Mouse (Mus musculus): Measurements from ENCODE around the gene 1700113H08Rik. TPM values are rescaled to one million over a fixed set of nuclear protein-coding genes. Genes with fewer than 3 reads are reported as not detected.

The 1700113H08Rik gene
- polyA plus RNA-seq, 1 experiment from 2014 or later = not detected

GRCm38 (mm10) chr10:87024884-87025283, 33.0 kb upstream of the 1700113H08Rik start:
- no peak overlapping the region for H3K27ac ChIP-seq (ENCODE audit: low read length)
- H3K4me1 ChIP-seq (ENCODE audit: control insufficient read depth, insufficient read depth, low read length) = no peaks in the 10 kb centered on the region
- 2% methylated on average over 10 of the region's 10 CpGs for WGBS
- no peaks in the 10 kb centered on the region for H3K9me3 ChIP-seq (ENCODE audit: control insufficient read depth, low read depth, low read length)
- H3K4me2 ChIP-seq (replicated peaks; ENCODE audit: low read depth, low read length) = no peak overlapping the region
- ATAC-seq (ENCODE audit: insufficient number of reproducible peaks, insufficient read depth, low FRiP score, low read depth) = peak; percentile 72; the same call in 1 of the 2 replicates
- H3K4me3 ChIP-seq (ENCODE audit: low read depth, low read length) = no peak overlapping the region
- H3K36me3 ChIP-seq (ENCODE audit: control insufficient read depth, insufficient read depth, low read length) = no peaks in the 10 kb centered on the region
- H3K27me3 ChIP-seq (ENCODE audit: control insufficient read depth, insufficient read depth, low read length) = no peaks in the 10 kb centered on the region
- H3K9ac ChIP-seq (replicated peaks; ENCODE audit: low read depth, low read length) = no peak overlapping the region

GRCm38 (mm10) chr10:87032768-87033167, 25.1 kb upstream of the 1700113H08Rik start:
- 81% methylated on average over 8 of the region's 8 CpGs for WGBS
- Histone ChIP-seq H3K27me3 (ENCODE audit: control insufficient read depth, insufficient read depth, low read length) (no peaks in the 10 kb centered on the region), H3K9me3 (ENCODE audit: control insufficient read depth, low read depth, low read length) (no peaks in the 10 kb centered on the region), H3K4me3 (ENCODE audit: low read depth, low read length) (no peak overlapping the region), H3K4me1 (ENCODE audit: control insufficient read depth, insufficient read depth, low read length) (no peaks in the 10 kb centered on the region), H3K27ac (ENCODE audit: low read length) (no peak overlapping the region), H3K4me2 (replicated peaks; ENCODE audit: low read depth, low read length) (no peak overlapping the region), H3K9ac (replicated peaks; ENCODE audit: low read depth, low read length) (no peak overlapping the region), H3K36me3 (ENCODE audit: control insufficient read depth, insufficient read depth, low read length) (no peaks in the 10 kb centered on the region)
- ATAC-seq (ENCODE audit: insufficient number of reproducible peaks, insufficient read depth, low FRiP score, low read depth) = no peak

DNA sequence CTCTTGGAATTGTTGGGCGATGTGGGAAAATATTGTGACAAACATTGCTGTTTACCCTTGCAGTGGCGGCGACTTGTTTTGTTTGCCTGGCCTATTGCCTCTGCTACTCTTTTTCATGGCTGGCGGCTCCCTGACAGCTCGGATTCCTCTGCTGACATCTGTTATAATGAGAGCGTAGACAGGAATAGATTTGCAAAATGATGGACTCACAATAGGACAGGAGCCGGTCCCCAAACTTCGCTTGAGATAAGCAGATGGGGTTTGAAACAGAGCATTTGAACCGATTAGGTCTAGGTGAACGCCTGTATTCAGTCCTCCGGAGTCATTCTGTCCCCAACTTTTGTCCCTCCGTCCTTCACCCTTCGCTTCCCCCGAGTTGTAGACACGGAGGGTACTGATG, 22.0 kb upstream of the 1700113H08Rik start:
- no peaks in the 10 kb centered on the region for H3K9me3 ChIP-seq (ENCODE audit: control insufficient read depth, low read depth, low read length)
- no peak overlapping the region for H3K4me2 ChIP-seq (replicated peaks; ENCODE audit: low read depth, low read length)
- no peak overlapping the region for H3K27ac ChIP-seq (ENCODE audit: low read length)
- no peaks in the 10 kb centered on the region for H3K27me3 ChIP-seq (ENCODE audit: control insufficient read depth, insufficient read depth, low read length)
- H3K4me1 ChIP-seq (ENCODE audit: control insufficient read depth, insufficient read depth, low read length) = no peaks in the 10 kb centered on the region
- 76% methylated on average over 15 of the region's 15 CpGs for WGBS
- ATAC-seq (ENCODE audit: insufficient number of reproducible peaks, insufficient read depth, low FRiP score, low read depth) = no peak
- H3K4me3 ChIP-seq (ENCODE audit: low read depth, low read length) = no peak overlapping the region
- H3K9ac ChIP-seq (replicated peaks; ENCODE audit: low read depth, low read length) = no peak overlapping the region
- H3K36me3 ChIP-seq (ENCODE audit: control insufficient read depth, insufficient read depth, low read length) = no peaks in the 10 kb centered on the region

- no peaks in the 10 kb centered on the region for H3K27me3 ChIP-seq (ENCODE audit: control insufficient read depth, insufficient read depth, low read length)
- no peak overlapping the region for H3K4me2 ChIP-seq (replicated peaks; ENCODE audit: low read depth, low read length)
- H3K36me3 ChIP-seq (ENCODE audit: control insufficient read depth, insufficient read depth, low read length) = no peaks in the 10 kb centered on the region
- 61% methylated on average over 14 of the region's 14 CpGs for WGBS
- H3K4me1 ChIP-seq (ENCODE audit: control insufficient read depth, insufficient read depth, low read length) = no peaks in the 10 kb centered on the region
- H3K27ac ChIP-seq (ENCODE audit: low read length) = no peak overlapping the region
- H3K4me3 ChIP-seq (ENCODE audit: low read depth, low read length) = no peak overlapping the region
- no peak for ATAC-seq (ENCODE audit: insufficient number of reproducible peaks, insufficient read depth, low FRiP score, low read depth)
- no peaks in the 10 kb centered on the region for H3K9me3 ChIP-seq (ENCODE audit: control insufficient read depth, low read depth, low read length)
- H3K9ac ChIP-seq (replicated peaks; ENCODE audit: low read depth, low read length) = no peak overlapping the region
Observed at GRCm38 (mm10) chr10:87036271-87036703, 21.6 kb upstream of the 1700113H08Rik start.

- H3K9ac ChIP-seq (replicated peaks; ENCODE audit: low read depth, low read length) = no peak overlapping the region
- H3K36me3 ChIP-seq (ENCODE audit: control insufficient read depth, insufficient read depth, low read length) = no peaks in the 10 kb centered on the region
- ATAC-seq (ENCODE audit: insufficient number of reproducible peaks, insufficient read depth, low FRiP score, low read depth) = no peak
- H3K27ac ChIP-seq (ENCODE audit: low read length) = no peak overlapping the region
- H3K4me1 ChIP-seq (ENCODE audit: control insufficient read depth, insufficient read depth, low read length) = no peaks in the 10 kb centered on the region
- no peaks in the 10 kb centered on the region for H3K9me3 ChIP-seq (ENCODE audit: control insufficient read depth, low read depth, low read length)
- H3K4me3 ChIP-seq (ENCODE audit: low read depth, low read length) = no peak overlapping the region
- H3K27me3 ChIP-seq (ENCODE audit: control insufficient read depth, insufficient read depth, low read length) = no peaks in the 10 kb centered on the region
- no peak overlapping the region for H3K4me2 ChIP-seq (replicated peaks; ENCODE audit: low read depth, low read length)
- WGBS = 39% methylated on average over 5 of the region's 5 CpGs
Observed at GRCm38 (mm10) chr10:87037062-87037461, 20.8 kb upstream of the 1700113H08Rik start.

DNA sequence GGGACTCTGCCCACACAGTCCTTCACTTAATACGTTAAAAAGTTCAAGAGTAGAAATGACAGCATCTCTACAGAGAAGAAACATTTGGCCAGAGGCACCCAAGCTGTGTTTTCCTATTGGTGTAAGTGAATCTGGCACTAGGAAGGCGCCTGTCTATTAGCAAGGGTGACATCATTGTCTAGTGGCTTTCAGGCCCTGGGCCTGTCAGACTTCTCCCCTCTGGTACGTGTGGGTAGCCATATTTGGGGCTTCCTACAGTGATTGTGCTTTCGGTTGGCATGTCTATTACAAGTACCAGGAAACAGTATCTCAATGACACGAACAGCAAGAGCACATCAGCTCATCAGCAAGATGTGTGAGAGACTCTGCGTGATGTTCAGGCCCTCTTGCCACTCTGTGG, 18.5 kb upstream of the 1700113H08Rik start:
- H3K27ac ChIP-seq (ENCODE audit: low read length) = no peak overlapping the region

DNA sequence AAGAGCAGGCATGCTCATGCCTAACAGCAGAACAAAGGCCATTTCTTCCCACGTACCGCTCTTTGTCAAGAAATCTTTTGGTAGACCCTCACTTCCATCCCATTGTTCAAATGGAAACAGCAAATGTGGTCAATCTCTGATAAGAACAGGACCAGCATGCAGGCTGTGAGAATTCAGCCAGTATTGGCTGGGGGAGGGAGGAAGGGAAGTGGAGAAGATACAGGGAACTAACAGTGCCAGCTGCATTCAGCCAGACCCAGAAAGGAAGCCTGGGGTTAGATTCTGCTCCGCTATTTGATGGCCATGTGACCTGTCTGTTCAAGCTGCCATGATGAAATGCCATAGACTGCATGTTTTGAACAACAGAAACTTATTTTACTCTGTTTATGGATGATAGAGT, 18.0 kb upstream of the 1700113H08Rik start:
- Histone ChIP-seq H3K4me3 (ENCODE audit: low read depth, low read length) (no peak overlapping the region), H3K4me2 (replicated peaks; ENCODE audit: low read depth, low read length) (no peak overlapping the region), H3K9me3 (ENCODE audit: control insufficient read depth, low read depth, low read length) (no peaks in the 10 kb centered on the region), H3K9ac (replicated peaks; ENCODE audit: low read depth, low read length) (no peak overlapping the region), H3K36me3 (ENCODE audit: control insufficient read depth, insufficient read depth, low read length) (no peaks in the 10 kb centered on the region), H3K27ac (ENCODE audit: low read length) (no peak overlapping the region), H3K27me3 (ENCODE audit: control insufficient read depth, insufficient read depth, low read length) (no peaks in the 10 kb centered on the region), H3K4me1 (ENCODE audit: control insufficient read depth, insufficient read depth, low read length) (no peaks in the 10 kb centered on the region)
- no peak for ATAC-seq (ENCODE audit: insufficient number of reproducible peaks, insufficient read depth, low FRiP score, low read depth)
- WGBS = 89% methylated on average over 3 of the region's 3 CpGs

More for the DNA sequence above, 18.5 kb upstream of the 1700113H08Rik start:
- 86% methylated on average over 6 of the region's 6 CpGs for WGBS
- H3K9ac ChIP-seq (replicated peaks; ENCODE audit: low read depth, low read length) = no peak overlapping the region
- no peaks in the 10 kb centered on the region for H3K4me1 ChIP-seq (ENCODE audit: control insufficient read depth, insufficient read depth, low read length)
- H3K9me3 ChIP-seq (ENCODE audit: control insufficient read depth, low read depth, low read length) = no peaks in the 10 kb centered on the region
- no peak overlapping the region for H3K4me3 ChIP-seq (ENCODE audit: low read depth, low read length)
- H3K4me2 ChIP-seq (replicated peaks; ENCODE audit: low read depth, low read length) = no peak overlapping the region
- no peak for ATAC-seq (ENCODE audit: insufficient number of reproducible peaks, insufficient read depth, low FRiP score, low read depth)
- no peaks in the 10 kb centered on the region for H3K27me3 ChIP-seq (ENCODE audit: control insufficient read depth, insufficient read depth, low read length)
- no peaks in the 10 kb centered on the region for H3K36me3 ChIP-seq (ENCODE audit: control insufficient read depth, insufficient read depth, low read length)

DNA sequence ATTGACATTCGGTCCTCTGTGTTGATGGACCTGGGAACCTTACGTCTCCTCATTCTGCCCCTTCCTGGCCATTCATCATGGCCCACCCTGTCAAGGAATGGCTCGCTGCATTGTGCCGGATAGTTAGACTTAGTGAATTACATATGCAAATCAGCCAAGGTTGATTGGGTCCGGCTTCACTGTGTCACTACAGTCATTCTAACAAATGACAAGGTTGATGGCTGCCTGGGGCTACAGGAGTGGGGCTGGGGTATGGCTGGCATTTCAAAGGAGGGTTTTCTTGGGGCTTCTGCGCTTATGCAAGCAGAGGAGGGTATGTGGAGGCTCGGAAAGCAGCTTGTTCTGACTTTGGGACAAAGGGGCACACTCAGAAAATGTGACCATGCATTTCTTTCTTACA, 16.6 kb upstream of the 1700113H08Rik start:
- Histone ChIP-seq H3K9ac (replicated peaks; ENCODE audit: low read depth, low read length) (no peak overlapping the region), H3K27ac (ENCODE audit: low read length) (no peak overlapping the region), H3K4me2 (replicated peaks; ENCODE audit: low read depth, low read length) (no peak overlapping the region), H3K36me3 (ENCODE audit: control insufficient read depth, insufficient read depth, low read length) (no peaks in the 10 kb centered on the region), H3K27me3 (ENCODE audit: control insufficient read depth, insufficient read depth, low read length) (no peaks in the 10 kb centered on the region), H3K4me1 (ENCODE audit: control insufficient read depth, insufficient read depth, low read length) (no peaks in the 10 kb centered on the region), H3K4me3 (ENCODE audit: low read depth, low read length) (no peak overlapping the region), H3K9me3 (ENCODE audit: control insufficient read depth, low read depth, low read length) (no peaks in the 10 kb centered on the region)
- no peak for ATAC-seq (ENCODE audit: insufficient number of reproducible peaks, insufficient read depth, low FRiP score, low read depth)
- whole genome bisulfite sequencing = 83% methylated on average over 7 of the region's 7 CpGs

DNA sequence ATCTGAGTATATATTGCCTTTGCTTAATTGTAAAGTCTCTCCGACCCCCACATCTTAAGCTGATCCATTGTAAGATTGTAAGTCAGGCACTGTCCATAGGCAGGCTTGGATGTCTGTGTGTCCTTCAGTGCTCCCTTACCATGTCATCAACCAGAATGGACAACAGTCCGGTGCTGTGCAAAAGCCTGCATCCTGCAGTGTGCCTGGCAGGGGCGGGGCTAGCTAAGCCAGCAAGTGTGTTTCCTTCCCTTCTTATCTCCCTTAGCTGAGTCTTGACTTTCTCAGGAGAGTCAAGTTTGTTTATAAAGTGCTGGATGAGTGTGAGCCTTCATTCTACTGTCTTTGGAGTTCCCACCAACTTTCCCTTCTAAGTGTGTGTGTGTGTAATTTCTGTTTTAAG, 12.6 kb upstream of the 1700113H08Rik start:
- Histone ChIP-seq H3K27me3 (ENCODE audit: control insufficient read depth, insufficient read depth, low read length) (no peaks in the 10 kb centered on the region), H3K9ac (replicated peaks; ENCODE audit: low read depth, low read length) (no peak overlapping the region), H3K27ac (ENCODE audit: low read length) (no peak overlapping the region), H3K4me2 (replicated peaks; ENCODE audit: low read depth, low read length) (no peak overlapping the region), H3K4me3 (ENCODE audit: low read depth, low read length) (no peak overlapping the region), H3K36me3 (ENCODE audit: control insufficient read depth, insufficient read depth, low read length) (no peaks in the 10 kb centered on the region), H3K4me1 (ENCODE audit: control insufficient read depth, insufficient read depth, low read length) (no peaks in the 10 kb centered on the region), H3K9me3 (ENCODE audit: control insufficient read depth, low read depth, low read length) (no peaks in the 10 kb centered on the region)
- no peak for ATAC-seq (ENCODE audit: insufficient number of reproducible peaks, insufficient read depth, low FRiP score, low read depth)
- 49% methylated on average over 3 of the region's 3 CpGs for WGBS

Measured in stomach, embryonic 14.5 days (tissue).